In the genomic region with DNA sequence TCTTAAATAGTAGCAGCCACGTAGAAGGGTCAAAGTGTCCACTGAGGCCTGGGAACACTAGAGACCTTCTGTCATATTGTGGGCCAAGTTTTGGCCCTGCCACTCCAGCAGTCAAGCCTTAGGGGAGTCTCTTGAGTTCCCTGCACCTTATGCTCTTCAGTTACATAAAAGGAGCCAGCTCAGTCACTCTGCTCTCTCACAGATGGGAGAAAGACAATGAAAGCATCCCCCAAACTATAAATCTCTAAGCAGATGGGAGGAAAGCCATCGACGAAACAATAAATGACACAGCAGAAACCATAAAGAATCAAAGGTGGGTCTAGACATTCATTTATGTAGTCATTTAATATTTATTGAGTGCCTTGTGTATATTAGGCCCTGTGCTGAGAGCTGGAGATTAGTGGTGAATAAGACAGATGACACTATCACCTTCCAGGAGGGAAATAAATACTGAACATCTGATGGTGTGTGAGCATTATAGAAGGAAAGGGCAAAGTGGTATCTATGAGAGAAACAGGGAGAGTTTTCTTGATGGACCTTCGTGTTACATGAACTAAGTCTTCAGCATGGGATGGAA, we compare ENCODE assay signal across 21 mouse cellular contexts.
"Had no signal": no experiment of that assay in that cellular context is flagged by ENCODE, and none has a peak within 500 bp of the region (broad histone marks: within the 10 kb centered on the region; RNA-seq: fewer than 3 reads in every experiment).

No protein-coding gene starts in this region.

- H3K4me3 ChIP-seq: kidney, embryonic 15.5 days; left cerebral cortex, adult 2 months; liver, embryonic 13.5 days; midbrain, embryonic 10.5 days; midbrain, embryonic 13.5 days had no signal

- ATAC-seq: midbrain, embryonic 13.5 days; midbrain, embryonic 16.5 days had no signal

- H3K9me3 ChIP-seq: kidney, embryonic 15.5 days; liver, embryonic 13.5 days; midbrain, embryonic 10.5 days; midbrain, embryonic 13.5 days had no signal

- H3K27ac ChIP-seq: kidney, embryonic 15.5 days; left cerebral cortex, adult 2 months; liver, embryonic 13.5 days; macrophage; midbrain, embryonic 10.5 days; midbrain, embryonic 13.5 days; stomach, postnatal 0 days had no signal

- DNase-seq: kidney, adult 11 months; kidney, adult 8-10 months; kidney, postnatal 10 days; kidney, postnatal 36 days; layer of hippocampus, postnatal 36 days; liver, embryonic 13.5 days; lung, adult 2 months; lung, postnatal 14 days; right cerebral cortex, adult 18-20 months; right cerebral cortex, postnatal 14 days; right cerebral cortex, postnatal 4 days; thymus, adult 2 months; thymus, postnatal 14 days; thymus, postnatal 4 days had no signal

- H3K9ac ChIP-seq: kidney, embryonic 15.5 days; liver, embryonic 13.5 days; midbrain, embryonic 13.5 days had no signal

- H3K27me3 ChIP-seq: kidney, embryonic 15.5 days; liver, embryonic 13.5 days; midbrain, embryonic 13.5 days had no signal

- H3K4me2 ChIP-seq: kidney, embryonic 15.5 days; liver, embryonic 13.5 days; midbrain, embryonic 13.5 days had no signal

- H3K36me3 ChIP-seq: kidney, embryonic 15.5 days; liver, embryonic 13.5 days; midbrain, embryonic 10.5 days; midbrain, embryonic 13.5 days had no signal

- H3K4me1 ChIP-seq: kidney, embryonic 15.5 days; liver, embryonic 13.5 days; midbrain, embryonic 10.5 days; midbrain, embryonic 13.5 days had no signal
